Mouse (Mus musculus): Measurements from ENCODE around the gene Arih1.

Gene Arih1

GRCm38 (mm10) chr9:59486549-59487065, at the start of gene Arih1:
Arih1 (minus strand) TSS chr9:59486618.
- DNase-seq (ENCODE audit: low spot score) = peak; percentile 100

- DNase-seq (ENCODE audit: low spot score) = no peak
Observed at GRCm38 (mm10) chr9:59533889-59534288, 47.5 kb upstream of the Arih1 start.

- no peak for DNase-seq (ENCODE audit: low spot score)
Observed at GRCm38 (mm10) chr9:59533422-59533821, 47.0 kb upstream of the Arih1 start.

- DNase-seq (ENCODE audit: low spot score) = no peak
Observed at GRCm38 (mm10) chr9:59531645-59532044, 45.2 kb upstream of the Arih1 start.

- DNase-seq (ENCODE audit: low spot score) = no peak
Observed at GRCm38 (mm10) chr9:59528274-59528673, 41.9 kb upstream of the Arih1 start.

- DNase-seq (ENCODE audit: low spot score) = no peak
Observed at GRCm38 (mm10) chr9:59527580-59527979, 41.2 kb upstream of the Arih1 start.

- DNase-seq (ENCODE audit: low spot score) = no peak
Observed at GRCm38 (mm10) chr9:59526727-59527126, 40.3 kb upstream of the Arih1 start.

- no peak for DNase-seq (ENCODE audit: low spot score)
Observed at GRCm38 (mm10) chr9:59522906-59523305, 36.5 kb upstream of the Arih1 start.

GRCm38 (mm10) chr9:59519396-59519795, 33.0 kb upstream of the Arih1 start:
- DNase-seq (ENCODE audit: low spot score) = no peak

GRCm38 (mm10) chr9:59518976-59519375, 32.6 kb upstream of the Arih1 start:
- peak; percentile 64 for DNase-seq (ENCODE audit: low spot score)

- DNase-seq (ENCODE audit: low spot score) = no peak
Observed at GRCm38 (mm10) chr9:59517127-59517526, 30.7 kb upstream of the Arih1 start.

GRCm38 (mm10) chr9:59515069-59515468, 28.7 kb upstream of the Arih1 start:
- no peak for DNase-seq (ENCODE audit: low spot score)

- no peak for DNase-seq (ENCODE audit: low spot score)
Observed at GRCm38 (mm10) chr9:59512381-59512780, 26.0 kb upstream of the Arih1 start.

GRCm38 (mm10) chr9:59508146-59508545, 21.7 kb upstream of the Arih1 start:
- DNase-seq (ENCODE audit: low spot score) = no peak

GRCm38 (mm10) chr9:59487331-59487730, 913 bp upstream of the Arih1 start:
- DNase-seq (ENCODE audit: low spot score) = no peak

- DNase-seq (ENCODE audit: low spot score) = no peak
Observed at GRCm38 (mm10) chr9:59486076-59486518, 321 bp downstream of the Arih1 start.

GRCm38 (mm10) chr9:59485511-59486075, 825 bp downstream of the Arih1 start:
- DNase-seq (ENCODE audit: low spot score) = peak; percentile 80

GRCm38 (mm10) chr9:59484760-59485159, 1.7 kb downstream of the Arih1 start:
- DNase-seq (ENCODE audit: low spot score) = no peak

GRCm38 (mm10) chr9:59482419-59482818, 4.0 kb downstream of the Arih1 start:
- peak; percentile 50 for DNase-seq (ENCODE audit: low spot score)

GRCm38 (mm10) chr9:59476617-59477016, 9.8 kb downstream of the Arih1 start:
- no peak for DNase-seq (ENCODE audit: low spot score)

- DNase-seq (ENCODE audit: low spot score) = no peak
Observed at GRCm38 (mm10) chr9:59474838-59475237, 11.6 kb downstream of the Arih1 start.

GRCm38 (mm10) chr9:59473171-59473570, 13.2 kb downstream of the Arih1 start:
- DNase-seq (ENCODE audit: low spot score) = no peak

GRCm38 (mm10) chr9:59469446-59469845, 17.0 kb downstream of the Arih1 start:
- no peak for DNase-seq (ENCODE audit: low spot score)

GRCm38 (mm10) chr9:59464293-59464692, 22.1 kb downstream of the Arih1 start:
- DNase-seq (ENCODE audit: low spot score) = no peak

Measured in testis, postnatal 10 days (tissue).